Mouse (Mus musculus) liver, adult 2 months (tissue): ENCODE measurements around the gene Chic2. TPM values are rescaled to one million over a fixed set of nuclear protein-coding genes. Genes with fewer than 3 reads are reported as not detected.

ENCODE experiments used
- DNase-seq: peaks from one replicate; pipeline ENCODE4 v3.0.0-alpha.2; 2011; ENCODE audit warnings: low read depth, low spot score; ENCODE audit errors: extremely low read depth
- H3K27ac ChIP-seq: fragments of 200-500 bp; replicated peaks from 2 replicates; pipeline ENCODE4 v1.5.1; 2012; ENCODE audit warnings: low read depth, mild to moderate bottlenecking, control low read depth, inconsistent platforms, low read length; ENCODE audit not compliant: insufficient read depth
- H3K27me3 ChIP-seq: fragments of 200-500 bp; 2 replicates; pipeline ENCODE4 v1.6.1; 2012; ENCODE audit warnings: mild to moderate bottlenecking, moderate library complexity, low read length, inconsistent platforms; ENCODE audit not compliant: control insufficient read depth, insufficient read depth
- H3K36me3 ChIP-seq: fragments of 200-500 bp; 2 replicates; pipeline ENCODE4 v1.6.1; 2012; ENCODE audit warnings: low read length, inconsistent platforms; ENCODE audit not compliant: control insufficient read depth, insufficient read depth
- H3K4me1 ChIP-seq: fragments of 200-500 bp; 2 replicates; pipeline ENCODE4 v1.6.1; 2011; ENCODE audit warnings: low read length; ENCODE audit not compliant: control insufficient read depth, insufficient read depth
- H3K4me3 ChIP-seq: fragments of 200-500 bp; 2 replicates; pipeline ENCODE4 v1.5.1; 2011; ENCODE audit warnings: low read depth, mild to moderate bottlenecking, control low read depth, low read length, moderate library complexity; ENCODE audit not compliant: insufficient read depth
- H3K79me2 ChIP-seq: fragments of 200-500 bp; 2 replicates; pipeline ENCODE4 v1.6.1; 2012; ENCODE audit warnings: inconsistent platforms, mild to moderate bottlenecking, low read length, moderate library complexity; ENCODE audit not compliant: control insufficient read depth, insufficient read depth
- H3K9ac ChIP-seq: fragments of 200-500 bp; 2 replicates; pipeline ENCODE4 v1.6.1; 2012; ENCODE audit warnings: low read depth, mild to moderate bottlenecking, control low read depth, inconsistent platforms, low read length
- CTCF ChIP-seq: fragments of 200-500 bp; IDR thresholded peaks from 2 replicates; pipeline ENCODE4 v1.5.1; 2011; ENCODE audit warnings: low read depth, low read length, control low read depth
- POLR2A ChIP-seq: fragments of 200-500 bp; IDR thresholded peaks from 2 replicates; pipeline ENCODE4 v1.6.1; 2011; ENCODE audit warnings: low read length, control low read depth; ENCODE audit not compliant: insufficient read depth; ENCODE audit errors: extremely low read depth
- WGBS: fragments of 180-500 bp; shearing (Covaris S2); methylation state at CpG from one replicate; pipeline ENCODE4 v1.1.7; 2018; 5-methylcytosine and 5-hydroxymethylcytosine counted together
- polyA plus RNA-seq: library from polyadenylated mRNA; depleted of rRNA; stranded (reverse); fragments of >200 nt; gene quantifications from 2 replicates; pipeline ENCODE4 v1.2.3, GENCODE M21; 2012; rRNA removed
- total RNA-seq: library from RNA; depleted of rRNA; stranded (reverse); fragments of >200 nt; gene quantifications from 2 replicates; pipeline ENCODE4 v1.2.3, GENCODE M21; 2014; rRNA removed

The Chic2 gene
- total RNA-seq (11.7 and 20.5 TPM in 2 replicates), polyA plus RNA-seq (3.0 and 3.2 TPM in 2 replicates)

GRCm38 (mm10) chr5:75044310-75044904 is at the start of gene Chic2:
Gene Chic2, minus strand, starts transcription at chr5:75044774.
- H3K27ac ChIP-seq = peak within 1 kb of the TSS; percentile 92
- under 1% methylated on average over 85 of the region's 90 CpGs for WGBS
- peaks cover 21% of the 10 kb centered on the region for H3K4me1 ChIP-seq

GRCm38 (mm10) chr5:75085906-75086305 is 41.3 kb upstream of the Chic2 start:
- no peaks in the 10 kb centered on the region for H3K79me2 ChIP-seq
- no peak overlapping the region for H3K27ac ChIP-seq
- H3K4me3 ChIP-seq = no peak overlapping the region
- 51% methylated on average over 4 of the region's 4 CpGs for WGBS
- no peaks in the 10 kb centered on the region for H3K36me3 ChIP-seq
- H3K27me3 ChIP-seq = peaks cover 20% of the 10 kb centered on the region
- no peak for DNase-seq
- TF ChIP-seq POLR2A = no peak
- TF ChIP-seq CTCF = no peak
- H3K4me1 ChIP-seq = no peaks in the 10 kb centered on the region
- H3K9ac ChIP-seq = no peak overlapping the region

More at GRCm38 (mm10) chr5:75044310-75044904, at the start of gene Chic2:
- peak; percentile 70 for DNase-seq
- H3K27me3 ChIP-seq = no peaks in the 10 kb centered on the region
- H3K79me2 ChIP-seq = peaks cover 15% of the 10 kb centered on the region
- peak; percentile 60; the same call in 1 of the 2 replicates for TF ChIP-seq POLR2A
- TF ChIP-seq CTCF = no peak
- H3K4me3 ChIP-seq = peak within 1 kb of the TSS; percentile 98
- peaks cover 2% of the 10 kb centered on the region; the same call in 1 of the 2 replicates for H3K36me3 ChIP-seq
- H3K9ac ChIP-seq = peak within 1 kb of the TSS; percentile 99

GRCm38 (mm10) chr5:75085521-75085875 is 40.9 kb upstream of the Chic2 start:
- no peak for DNase-seq
- Histone ChIP-seq H3K27me3 (peaks cover 22% of the 10 kb centered on the region), H3K36me3 (no peaks in the 10 kb centered on the region), H3K79me2 (no peaks in the 10 kb centered on the region), H3K4me1 (no peaks in the 10 kb centered on the region), H3K27ac (no peak overlapping the region), H3K9ac (no peak overlapping the region), H3K4me3 (no peak overlapping the region)
- TF ChIP-seq CTCF (no peak), POLR2A (no peak)
- 11% methylated on average over 17 of the region's 17 CpGs for whole genome bisulfite sequencing

GRCm38 (mm10) chr5:75084871-75085520 is 40.4 kb upstream of the Chic2 start:
- H3K4me1 ChIP-seq = no peaks in the 10 kb centered on the region
- H3K27ac ChIP-seq = no peak overlapping the region
- H3K9ac ChIP-seq = no peak overlapping the region
- H3K79me2 ChIP-seq = no peaks in the 10 kb centered on the region
- WGBS = 9% methylated on average over 25 of the region's 25 CpGs
- no peaks in the 10 kb centered on the region for H3K36me3 ChIP-seq
- no peak for DNase-seq
- peaks cover 22% of the 10 kb centered on the region for H3K27me3 ChIP-seq
- no peak for TF ChIP-seq POLR2A
- no peak for TF ChIP-seq CTCF
- H3K4me3 ChIP-seq = no peak overlapping the region

- Histone ChIP-seq H3K9ac (no peak overlapping the region), H3K4me1 (no peaks in the 10 kb centered on the region), H3K27me3 (peaks cover 24% of the 10 kb centered on the region), H3K4me3 (no peak overlapping the region), H3K27ac (no peak overlapping the region), H3K36me3 (no peaks in the 10 kb centered on the region), H3K79me2 (no peaks in the 10 kb centered on the region)
- DNase-seq = no peak
- TF ChIP-seq POLR2A = no peak
- TF ChIP-seq CTCF = no peak
- WGBS = 6% methylated on average over 8 of the region's 8 CpGs
These were observed 39.9 kb upstream of the Chic2 start for GRCm38 (mm10) chr5:75084393-75084870.
